16 mouse cellular contexts compared by ENCODE assay signal in the genomic region with DNA sequence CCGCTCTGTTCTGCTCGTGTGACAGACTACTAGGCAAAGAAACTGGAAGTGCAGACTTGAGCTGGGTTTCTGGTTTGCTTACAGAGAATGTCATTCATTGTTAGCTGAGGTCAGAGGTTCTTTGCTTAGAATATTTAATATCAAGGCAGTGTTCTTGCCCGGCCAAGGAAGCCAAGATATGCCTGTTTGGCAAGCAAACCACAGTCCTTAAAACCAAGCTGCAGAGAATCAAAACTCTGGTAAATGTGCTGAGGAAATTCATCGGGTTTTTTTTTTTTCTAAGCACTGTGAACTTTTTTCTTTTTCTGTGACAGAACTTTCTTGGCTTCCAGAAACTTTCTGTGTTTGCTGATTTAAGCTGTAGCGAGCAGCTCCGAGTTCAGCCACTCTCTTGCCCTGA. TPM values are rescaled to one million over a fixed set of nuclear protein-coding genes. Genes with fewer than 3 reads are reported as not detected.
DNase-seq lines count a peak whose midpoint lies in the region; ATAC-seq and TF ChIP-seq lines count a peak whose summit lies in the region.
"Had no signal": no experiment of that assay in that cellular context is flagged by ENCODE, and none has a peak within 500 bp of the region (broad histone marks: within the 10 kb centered on the region; RNA-seq: fewer than 3 reads in every experiment).

No protein-coding gene starts in this region.

- WGBS in forebrain, embryonic 12.5 days = 57% methylated on average over 6 of the region's 6 CpGs
- WGBS in forebrain, embryonic 10.5 days = 64% methylated on average over 6 of the region's 6 CpGs
- WGBS in hindbrain, embryonic 14.5 days = 40% methylated on average over 6 of the region's 6 CpGs
- 52% methylated on average over 6 of the region's 6 CpGs for WGBS in hindbrain, embryonic 10.5 days

- no peak for TF ChIP-seq CTCF in testis, adult 2 months (IDR thresholded peaks at IDR 0.05; ENCODE audit: control insufficient read depth, insufficient read depth, insufficient replicate concordance, low read depth, low read length)

- H3K9me3 ChIP-seq in forebrain, embryonic 12.5 days = no peaks in the 10 kb centered on the region
- H3K9me3 ChIP-seq in forebrain, embryonic 10.5 days = no peaks in the 10 kb centered on the region
- no peaks in the 10 kb centered on the region for H3K9me3 ChIP-seq in hindbrain, embryonic 14.5 days (ENCODE audit: control insufficient read depth, low read length)
- H3K9me3 ChIP-seq in hindbrain, embryonic 10.5 days = no peaks in the 10 kb centered on the region
- H3K9me3 ChIP-seq: kidney, embryonic 15.5 days had no signal

- no peak overlapping the region for H3K9ac ChIP-seq in forebrain, embryonic 12.5 days
- H3K9ac ChIP-seq in hindbrain, embryonic 14.5 days = no peak overlapping the region
- H3K9ac ChIP-seq: kidney, embryonic 15.5 days; liver, embryonic 14.5 days had no signal

- H3K27ac ChIP-seq in forebrain, embryonic 12.5 days = no peak overlapping the region
- H3K27ac ChIP-seq in forebrain, embryonic 10.5 days = no peak overlapping the region
- no peak overlapping the region for H3K27ac ChIP-seq in hindbrain, embryonic 14.5 days
- no peak overlapping the region for H3K27ac ChIP-seq in hindbrain, embryonic 10.5 days
- H3K27ac ChIP-seq in testis, adult 2 months (ENCODE audit: control insufficient read depth, insufficient read depth, low read depth, low read length) = no peak overlapping the region
- H3K27ac ChIP-seq: kidney, embryonic 15.5 days; liver, embryonic 14.5 days had no signal

- no peak for TF ChIP-seq POLR2A in testis, adult 2 months (IDR thresholded peaks at IDR 0.05; ENCODE audit: control insufficient read depth, low read depth, low read length)

- H3K4me1 ChIP-seq in forebrain, embryonic 12.5 days = peaks cover 46% of the 10 kb centered on the region
- peaks cover 47% of the 10 kb centered on the region for H3K4me1 ChIP-seq in forebrain, embryonic 10.5 days
- H3K4me1 ChIP-seq in hindbrain, embryonic 14.5 days (replicated peaks; ENCODE audit: control insufficient read depth, insufficient read depth, low read length) = peaks cover 22% of the 10 kb centered on the region
- H3K4me1 ChIP-seq in hindbrain, embryonic 10.5 days (replicated peaks) = peaks cover 47% of the 10 kb centered on the region
- H3K4me1 ChIP-seq in testis, adult 2 months (ENCODE audit: control insufficient read depth, insufficient read depth, low read length) = peaks cover 9% of the 10 kb centered on the region

- no peak for DNase-seq in forebrain, embryonic 10.5 days (ENCODE audit: extremely low spot score, low spot score)
- no peak for DNase-seq in hindbrain, embryonic 14.5 days (ENCODE audit: low spot score)
- DNase-seq in hindbrain, embryonic 10.5 days (ENCODE audit: low spot score) = no peak
- no peak for DNase-seq in testis, postnatal 10 days (ENCODE audit: low spot score)
- no peak for DNase-seq in embryo, embryonic 10 days (ENCODE audit: low spot score)
- no peak for DNase-seq in kidney, adult 18-20 months
- DNase-seq: adrenal gland, postnatal 25 days; cerebellum, postnatal 36 days; gastrocnemius, postnatal 25 days; right cerebral cortex, adult 18-20 months; thymus, adult 18-20 months had no signal

- no peak overlapping the region for H3K4me3 ChIP-seq in forebrain, embryonic 12.5 days (replicated peaks)
- no peak overlapping the region for H3K4me3 ChIP-seq in forebrain, embryonic 10.5 days
- H3K4me3 ChIP-seq in hindbrain, embryonic 14.5 days (replicated peaks; ENCODE audit: low read length) = no peak overlapping the region
- H3K4me3 ChIP-seq in hindbrain, embryonic 10.5 days = no peak overlapping the region
- H3K4me3 ChIP-seq in testis, adult 2 months (ENCODE audit: control insufficient read depth, low read depth, low read length) = 0 out of 2 replicates have a peak overlapping the region, but pooled peaks have one; percentile 84
- H3K4me3 ChIP-seq: megakaryocyte, embryonic 14.5 days had no signal

- H3K4me2 ChIP-seq in forebrain, embryonic 12.5 days = peak overlapping the region; percentile 98
- peak overlapping the region; percentile 99; the same call in 1 of the 2 replicates for H3K4me2 ChIP-seq in hindbrain, embryonic 14.5 days (replicated peaks)

- no peak for ATAC-seq in forebrain, embryonic 12.5 days (ENCODE audit: low FRiP score)
- no peak for ATAC-seq in hindbrain, embryonic 14.5 days (ENCODE audit: low FRiP score)

- H3K36me3 ChIP-seq in forebrain, embryonic 12.5 days (replicated peaks) = no peaks in the 10 kb centered on the region
- no peaks in the 10 kb centered on the region for H3K36me3 ChIP-seq in forebrain, embryonic 10.5 days (replicated peaks)
- no peaks in the 10 kb centered on the region for H3K36me3 ChIP-seq in hindbrain, embryonic 14.5 days (replicated peaks; ENCODE audit: control insufficient read depth, insufficient read depth)
- no peaks in the 10 kb centered on the region for H3K36me3 ChIP-seq in hindbrain, embryonic 10.5 days
- no peaks in the 10 kb centered on the region for H3K36me3 ChIP-seq in testis, adult 2 months (ENCODE audit: control insufficient read depth, insufficient read depth, low read length)
- H3K36me3 ChIP-seq: kidney, embryonic 15.5 days had no signal

- H3K27me3 ChIP-seq in forebrain, embryonic 12.5 days = peaks cover 68% of the 10 kb centered on the region
- H3K27me3 ChIP-seq in forebrain, embryonic 10.5 days (ENCODE audit: poor library complexity, severe bottlenecking) = peaks cover 79% of the 10 kb centered on the region
- H3K27me3 ChIP-seq in hindbrain, embryonic 14.5 days (ENCODE audit: control insufficient read depth, insufficient read depth, low read length) = peaks cover 40% of the 10 kb centered on the region
- H3K27me3 ChIP-seq in hindbrain, embryonic 10.5 days (ENCODE audit: insufficient read depth, poor library complexity, severe bottlenecking) = peaks cover 90% of the 10 kb centered on the region
- H3K27me3 ChIP-seq in testis, adult 2 months (ENCODE audit: control insufficient read depth, insufficient read depth, low read length) = no peaks in the 10 kb centered on the region

RNA-seq across cellular contexts. Expression of a gene that starts 6.0 kb away (rescaled TPM):
- polyA plus RNA-seq in forebrain, embryonic 12.5 days (2016; fragmentation: Nextera tagmentation; extraction: Ambion mirVana) = 2.6 and 3.6 TPM in 2 replicates
- 0.33 and 0.48 TPM in 2 replicates for polyA plus RNA-seq in forebrain, embryonic 10.5 days (2016; fragmentation: Nextera tagmentation; extraction: Ambion mirVana)
- polyA plus RNA-seq in hindbrain, embryonic 14.5 days (2014; fragmentation: Nextera tagmentation; extraction: Ambion mirVana) = 3.1 and 3.4 TPM in 2 replicates
- polyA plus RNA-seq in hindbrain, embryonic 10.5 days (2016; fragmentation: Nextera tagmentation; extraction: Ambion mirVana) = 0.75 and 1.0 TPM in 2 replicates
- polyA plus RNA-seq in testis, adult 2 months (2012; rRNA removed) = 40.0 and 43.5 TPM in 2 replicates

RNA-seq across cellular contexts. Expression of a gene that starts 22.3 kb away (rescaled TPM):
- 13.6 and 13.9 TPM in 2 replicates for polyA plus RNA-seq in forebrain, embryonic 12.5 days (2016; fragmentation: Nextera tagmentation; extraction: Ambion mirVana)
- polyA plus RNA-seq in forebrain, embryonic 10.5 days (2016; fragmentation: Nextera tagmentation; extraction: Ambion mirVana) = 13.4 and 13.8 TPM in 2 replicates
- polyA plus RNA-seq in hindbrain, embryonic 14.5 days (2014; fragmentation: Nextera tagmentation; extraction: Ambion mirVana) = 9.9 and 11.6 TPM in 2 replicates
- 10.2 and 10.8 TPM in 2 replicates for polyA plus RNA-seq in hindbrain, embryonic 10.5 days (2016; fragmentation: Nextera tagmentation; extraction: Ambion mirVana)
- polyA plus RNA-seq in testis, adult 2 months (2012; rRNA removed) = 20.0 and 21.1 TPM in 2 replicates
